Mouse (Mus musculus): ENCODE measurements around the gene Hes3. TPM values are rescaled to one million over a fixed set of nuclear protein-coding genes. Genes with fewer than 3 reads are reported as not detected.

The Hes3 gene
- not detected in 2 replicates for total RNA-seq (2015; ENCODE audit: low replicate concordance)
- not detected in 2 replicates for total RNA-seq (2017; ENCODE audit: low replicate concordance)

DNA sequence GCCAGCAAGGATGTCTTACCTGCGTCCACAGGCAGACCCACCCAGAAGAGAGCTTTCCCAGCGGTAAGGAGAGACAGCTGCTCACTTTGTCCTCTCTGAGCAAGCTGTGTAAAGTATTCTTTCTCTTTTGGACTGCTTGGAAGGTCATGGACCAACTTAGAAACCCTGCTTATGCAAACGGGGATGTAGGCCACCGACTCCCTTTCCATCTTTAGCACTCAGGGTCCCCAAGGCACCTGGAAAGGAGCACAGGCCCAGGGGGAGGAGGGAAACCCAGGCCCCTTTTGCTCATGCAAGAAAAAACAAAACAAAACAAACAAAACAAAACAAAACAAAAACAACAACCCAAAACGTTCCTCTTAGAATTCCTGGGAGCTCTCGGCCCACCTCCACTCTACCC, at the start of gene Hes3:
TSS of gene Hes3 (minus strand) at position 101 of the 400 bp plus-strand sequence.
- no peak for ATAC-seq (replicated peaks; ENCODE audit: low FRiP score, poor library complexity, severe bottlenecking)

DNA sequence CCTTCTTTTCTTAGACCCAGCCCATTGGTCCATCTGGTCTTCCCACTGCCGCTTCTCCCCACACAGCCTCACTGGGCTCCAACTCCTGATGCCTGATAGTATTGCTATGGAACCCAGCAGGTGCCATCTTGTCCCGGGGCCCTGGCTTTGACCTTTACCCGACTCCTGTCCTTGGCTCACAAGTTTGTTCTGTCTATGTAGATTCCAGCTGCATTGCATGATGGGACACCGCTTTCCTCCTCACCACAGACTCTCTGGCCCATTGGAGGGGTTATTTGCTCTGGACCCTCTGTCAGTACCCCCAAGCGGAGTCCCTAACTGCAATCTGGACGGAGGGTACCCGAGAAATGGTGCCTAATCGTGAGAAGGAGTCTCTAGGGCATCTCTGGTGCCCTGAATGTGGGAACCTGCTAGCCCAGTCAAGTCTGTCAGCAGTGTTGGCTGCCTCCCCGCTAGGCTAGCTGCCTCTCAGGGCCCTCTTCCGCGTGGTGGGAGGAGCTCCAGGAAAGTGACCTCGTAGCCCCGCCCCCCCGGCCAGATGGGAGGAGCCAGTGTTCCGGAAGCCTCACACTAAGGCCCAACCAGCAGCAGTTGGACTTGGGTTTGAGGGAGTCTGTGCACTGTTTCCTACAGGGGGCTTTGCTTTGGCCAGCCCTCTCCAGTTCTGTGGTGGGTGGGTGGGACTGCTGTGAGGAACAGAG, 49.3 kb upstream of the Hes3 start:
- peak; percentile 59; the same call in 1 of the 2 replicates for ATAC-seq (replicated peaks; ENCODE audit: low FRiP score, poor library complexity, severe bottlenecking)

DNA sequence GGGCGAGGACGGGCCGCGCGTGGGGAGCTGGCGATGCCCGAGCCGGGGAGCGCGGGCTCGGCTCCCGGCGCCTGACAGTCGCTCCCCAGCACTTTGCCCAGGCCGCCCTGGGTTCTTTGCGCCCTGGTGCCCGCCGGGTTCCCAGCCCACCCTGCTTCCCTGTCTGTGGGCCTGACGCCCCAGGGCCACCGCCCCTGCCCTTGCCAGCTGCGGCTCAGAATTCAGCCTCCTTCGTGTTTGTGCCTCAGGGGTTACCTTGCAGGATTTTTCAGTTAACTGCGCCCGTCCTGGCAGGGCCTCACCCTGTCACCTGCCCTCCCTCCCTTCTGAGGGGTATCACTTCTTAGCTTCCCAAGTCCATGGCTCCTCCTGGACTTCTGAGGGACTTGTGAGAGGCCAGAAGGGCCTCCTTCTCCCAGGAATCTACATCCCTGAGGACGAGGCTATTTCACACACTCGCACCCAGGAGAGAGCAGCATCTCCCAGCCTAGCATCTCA, 47.9 kb upstream of the Hes3 start:
- ATAC-seq (replicated peaks; ENCODE audit: low FRiP score, poor library complexity, severe bottlenecking): no peak

DNA sequence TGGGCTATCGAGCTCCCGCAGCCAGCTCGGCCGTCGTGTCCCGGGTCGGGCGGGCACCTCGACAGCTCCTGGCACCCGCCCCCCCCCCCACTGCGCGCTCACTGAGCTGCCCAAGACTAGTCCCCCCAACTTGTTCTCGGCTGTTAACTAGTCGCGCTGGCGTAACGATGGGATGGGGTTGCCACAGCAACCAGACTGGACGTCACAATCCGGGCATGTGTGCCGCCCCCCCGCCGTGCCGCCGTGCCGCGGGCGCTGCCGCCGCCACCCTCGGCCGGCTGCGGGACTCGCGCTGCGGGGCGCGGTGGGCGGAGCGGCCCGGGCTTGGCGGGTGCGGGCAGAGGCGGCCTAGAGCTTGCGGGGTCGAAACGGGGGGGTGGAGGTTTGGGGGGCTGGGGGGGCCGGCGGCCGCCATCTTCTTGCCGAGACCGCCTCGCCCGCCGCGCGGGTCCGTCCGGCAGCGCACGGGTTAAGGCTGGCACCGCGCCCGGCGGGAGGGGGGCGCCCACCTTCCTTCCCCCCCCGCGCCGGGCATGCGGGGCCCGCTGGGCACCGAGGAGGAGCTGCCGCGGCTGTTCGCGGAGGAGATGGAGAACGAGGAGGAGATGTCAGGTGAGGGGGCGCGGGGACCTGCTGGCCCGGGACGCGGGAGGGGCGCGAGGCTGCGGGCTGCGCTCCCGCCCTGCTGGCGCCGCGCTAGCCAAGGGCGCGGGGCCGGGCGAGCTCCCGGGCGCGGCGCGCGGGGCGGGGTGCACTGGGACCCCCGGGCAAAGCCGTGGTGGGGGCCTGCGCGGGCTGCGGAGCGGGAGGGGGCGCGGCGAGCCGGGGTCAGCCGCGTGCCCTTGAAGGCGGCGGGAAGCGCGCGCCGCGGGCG, 47.2 kb upstream of the Hes3 start, which contains the start of gene Chd5:
TSS of gene Chd5 (plus strand) at position 233 of the 874 bp plus-strand sequence.
- no peak for ATAC-seq (replicated peaks; ENCODE audit: low FRiP score, poor library complexity, severe bottlenecking)

DNA sequence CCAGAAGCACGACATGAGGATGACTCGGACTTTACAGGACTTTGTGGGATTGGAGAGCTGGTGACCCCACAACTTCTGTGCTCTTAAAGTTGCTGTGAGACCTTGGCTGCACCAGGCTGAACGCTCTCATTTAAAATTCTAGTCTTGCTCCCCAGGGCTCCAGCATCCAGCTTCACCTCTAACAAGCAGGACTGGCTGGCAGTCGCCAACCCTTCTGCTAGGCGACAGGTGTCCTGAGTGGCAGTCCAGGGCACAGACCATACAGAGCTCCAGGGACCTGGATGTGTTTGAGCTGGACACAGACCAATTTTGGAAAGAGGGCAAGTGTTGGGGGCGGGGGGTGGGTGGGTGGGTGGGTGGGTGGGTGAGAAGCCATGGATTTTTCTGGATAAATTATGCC, 46.3 kb upstream of the Hes3 start:
- ATAC-seq (replicated peaks; ENCODE audit: low FRiP score, poor library complexity, severe bottlenecking): no peak

DNA sequence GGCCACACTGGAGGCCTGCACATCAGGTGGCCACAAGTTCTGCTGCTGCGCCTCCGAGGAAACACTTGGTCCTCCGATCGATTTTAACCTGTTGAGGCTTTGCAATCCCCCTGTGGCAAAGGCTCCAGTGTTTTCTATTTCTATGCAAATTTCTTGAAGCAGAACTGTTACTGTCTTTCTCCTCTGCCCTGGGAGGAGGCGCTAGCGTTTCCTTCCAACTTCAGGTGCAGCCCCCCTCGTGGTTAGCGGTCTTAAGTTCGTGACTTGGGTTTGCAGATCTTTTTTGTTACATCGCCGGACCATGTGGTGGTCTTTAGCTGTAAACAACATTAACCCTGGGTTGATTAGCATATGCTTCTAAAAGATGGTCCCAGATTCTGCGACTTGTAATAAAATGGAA, 42.1 kb upstream of the Hes3 start:
- no peak for ATAC-seq (replicated peaks; ENCODE audit: low FRiP score, poor library complexity, severe bottlenecking)

DNA sequence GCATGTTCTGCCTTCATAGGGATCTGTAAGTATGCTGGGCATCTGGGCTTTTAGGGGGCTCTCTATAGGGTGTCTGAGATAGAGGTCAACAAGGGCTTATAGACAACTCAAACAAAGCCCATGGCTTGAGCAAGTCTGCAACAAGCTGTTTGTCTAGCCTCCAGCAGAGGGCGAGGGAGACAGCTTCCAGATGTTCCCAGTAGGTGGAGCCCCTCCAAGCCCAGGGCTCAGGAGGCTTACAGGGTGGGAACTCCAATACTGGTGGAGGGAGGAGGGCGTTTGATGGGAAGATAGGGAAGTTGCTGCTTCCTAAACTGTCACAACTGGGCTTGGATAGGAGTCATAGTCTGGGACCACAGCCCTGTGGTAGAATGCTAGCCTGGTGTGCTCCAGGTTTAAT, 41.5 kb upstream of the Hes3 start:
- ATAC-seq (replicated peaks; ENCODE audit: low FRiP score, poor library complexity, severe bottlenecking): peak; percentile 75

DNA sequence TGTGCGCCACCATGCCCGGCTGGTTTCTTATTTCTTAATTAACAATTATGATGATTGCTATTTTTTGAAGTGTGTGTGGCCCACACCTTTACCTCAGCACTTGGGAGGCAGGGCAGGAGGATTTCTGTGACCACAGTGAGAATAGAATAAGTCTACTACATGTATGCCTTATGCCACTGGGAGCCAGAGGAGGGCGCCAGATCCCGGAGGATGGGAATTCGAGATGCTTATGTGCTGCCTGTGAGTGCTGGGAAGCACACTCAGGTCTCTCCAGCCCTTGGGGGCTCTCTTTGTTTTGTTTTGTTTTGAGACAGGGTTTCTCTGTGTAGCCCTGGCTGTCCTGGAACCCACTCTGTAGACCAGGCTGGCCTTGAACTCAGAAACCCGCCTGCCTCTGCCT, 37.2 kb upstream of the Hes3 start:
- no peak for ATAC-seq (replicated peaks; ENCODE audit: low FRiP score, poor library complexity, severe bottlenecking)

DNA sequence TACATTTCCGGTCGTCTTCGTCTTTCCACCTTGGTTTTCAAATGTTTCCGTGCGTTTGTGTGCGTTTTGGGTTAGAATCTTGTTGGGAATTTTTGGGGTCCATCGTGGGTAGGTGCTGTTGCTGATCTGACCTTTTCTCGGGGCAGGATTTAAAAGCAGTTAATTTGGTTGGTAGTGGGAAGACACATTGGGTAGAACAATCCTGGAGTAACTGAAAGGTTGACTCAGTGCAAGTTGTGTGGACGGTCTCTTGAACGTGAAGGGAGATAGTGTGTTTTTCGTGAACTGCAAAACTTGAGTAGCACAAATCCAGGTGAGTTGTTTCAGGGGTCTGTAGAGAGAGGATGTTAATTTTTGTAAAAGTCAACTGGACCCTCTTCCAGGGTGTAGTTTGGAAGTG, 35.1 kb upstream of the Hes3 start:
- ATAC-seq (replicated peaks; ENCODE audit: low FRiP score, poor library complexity, severe bottlenecking): no peak

DNA sequence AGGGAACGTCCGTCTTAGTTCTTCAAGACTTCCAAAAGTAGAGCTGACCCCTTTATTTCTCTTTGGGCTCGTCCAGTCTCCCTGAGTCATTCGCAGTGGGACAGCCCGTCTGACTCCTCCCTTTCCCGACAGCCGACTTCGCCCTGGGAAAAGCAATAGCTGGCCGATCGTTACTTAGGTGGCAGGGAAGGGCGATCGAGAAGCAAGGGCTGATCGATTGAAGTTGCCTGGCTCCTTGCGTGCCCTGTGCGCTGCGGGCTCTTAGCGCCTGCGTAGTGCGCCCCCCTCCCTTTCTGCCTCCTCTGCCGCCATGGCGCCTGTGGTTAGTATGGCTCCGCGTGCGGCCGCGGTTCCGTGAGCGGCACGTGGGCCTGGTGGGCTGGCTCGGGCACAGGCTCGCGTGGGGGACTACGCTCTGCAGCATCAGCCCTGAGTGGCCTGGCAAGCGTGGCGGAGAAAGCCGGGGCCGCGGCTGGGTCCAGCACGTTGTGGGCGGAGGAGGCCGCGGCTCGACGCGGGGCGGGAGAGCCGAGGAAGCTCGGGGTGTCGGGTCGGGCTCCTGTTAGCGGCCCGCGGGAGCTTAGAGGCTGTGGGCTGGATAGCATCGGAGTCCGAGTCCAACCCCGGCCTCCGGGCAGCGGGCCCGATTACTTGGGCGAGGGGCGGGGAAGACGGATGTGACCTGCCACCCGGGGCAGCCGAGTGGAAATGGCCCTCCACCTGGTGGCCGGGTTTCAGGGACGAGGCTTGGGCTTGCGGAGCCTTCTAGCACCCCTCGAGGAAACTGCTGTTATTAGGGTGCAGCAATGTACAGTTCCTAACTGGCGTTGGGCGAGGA, 34.3 kb upstream of the Hes3 start, which contains the start of gene Rpl22:
TSS of gene Rpl22 (plus strand) at position 169 of the 838 bp plus-strand sequence.
- ATAC-seq (replicated peaks; ENCODE audit: low FRiP score, poor library complexity, severe bottlenecking): peak; percentile 95

DNA sequence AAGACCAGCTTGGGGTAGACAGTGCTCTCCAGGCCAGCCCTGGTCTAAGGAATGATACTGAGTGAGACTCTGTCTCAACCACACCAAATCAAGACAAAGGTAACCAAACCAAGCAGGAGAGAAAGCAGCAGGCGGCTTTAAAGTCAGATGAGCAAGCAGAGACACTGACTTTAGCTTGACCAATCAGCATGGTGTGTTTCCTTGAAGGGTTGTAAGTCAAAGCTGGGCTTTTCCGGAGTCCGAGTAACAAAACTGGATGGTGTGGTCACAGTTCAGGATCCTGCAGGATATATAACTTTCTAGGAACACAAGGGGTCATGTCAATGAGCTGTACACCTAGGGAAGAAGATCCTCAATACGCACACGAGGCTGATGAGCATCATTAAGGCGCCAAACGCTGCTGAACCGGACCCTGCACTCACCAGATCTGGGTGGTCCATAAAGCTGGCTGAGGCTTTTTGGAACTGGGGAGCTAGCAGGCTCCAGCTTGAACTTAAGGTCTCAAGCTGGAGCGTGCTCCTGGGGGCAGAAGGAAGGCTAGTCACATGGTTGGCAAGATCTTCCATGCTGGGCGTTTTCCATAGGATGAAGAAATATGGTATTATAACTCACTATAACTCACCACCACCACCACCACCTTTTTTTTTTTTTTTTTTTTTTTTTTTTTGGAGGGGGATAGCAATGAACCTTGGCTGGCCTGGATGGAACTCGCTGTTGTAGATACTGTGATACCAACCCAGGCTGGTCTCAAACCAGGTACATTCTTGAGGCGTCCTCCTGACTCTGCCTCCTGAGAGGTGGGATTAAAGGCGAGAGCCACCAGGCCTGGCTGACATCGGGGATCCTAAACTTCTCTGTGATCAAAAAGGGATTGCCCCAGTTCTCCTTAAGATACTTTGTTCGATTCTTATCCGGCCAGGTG, 33.4 kb upstream of the Hes3 start:
- ATAC-seq (replicated peaks; ENCODE audit: low FRiP score, poor library complexity, severe bottlenecking): peak; percentile 28

DNA sequence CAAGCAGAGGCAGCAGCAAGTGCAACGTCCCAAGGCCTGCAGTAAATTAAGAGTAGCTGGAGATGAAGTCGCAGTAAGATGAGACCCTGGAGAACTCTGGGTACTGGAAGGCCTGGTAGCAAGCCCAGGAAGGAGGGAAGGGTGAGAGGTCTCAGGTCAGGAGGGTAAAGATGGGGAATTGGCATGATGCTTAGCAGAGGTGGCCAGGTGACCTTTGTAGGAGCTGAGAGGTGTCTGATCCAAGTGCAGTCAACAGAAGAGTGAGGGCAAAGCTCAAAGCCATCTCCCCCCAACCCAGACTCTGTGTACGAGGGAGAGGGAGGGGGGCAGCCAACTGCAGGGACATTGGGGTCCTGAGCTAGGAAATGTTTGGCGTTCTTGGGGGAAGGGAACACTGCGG, 30.0 kb upstream of the Hes3 start:
- no peak for ATAC-seq (replicated peaks; ENCODE audit: low FRiP score, poor library complexity, severe bottlenecking)

DNA sequence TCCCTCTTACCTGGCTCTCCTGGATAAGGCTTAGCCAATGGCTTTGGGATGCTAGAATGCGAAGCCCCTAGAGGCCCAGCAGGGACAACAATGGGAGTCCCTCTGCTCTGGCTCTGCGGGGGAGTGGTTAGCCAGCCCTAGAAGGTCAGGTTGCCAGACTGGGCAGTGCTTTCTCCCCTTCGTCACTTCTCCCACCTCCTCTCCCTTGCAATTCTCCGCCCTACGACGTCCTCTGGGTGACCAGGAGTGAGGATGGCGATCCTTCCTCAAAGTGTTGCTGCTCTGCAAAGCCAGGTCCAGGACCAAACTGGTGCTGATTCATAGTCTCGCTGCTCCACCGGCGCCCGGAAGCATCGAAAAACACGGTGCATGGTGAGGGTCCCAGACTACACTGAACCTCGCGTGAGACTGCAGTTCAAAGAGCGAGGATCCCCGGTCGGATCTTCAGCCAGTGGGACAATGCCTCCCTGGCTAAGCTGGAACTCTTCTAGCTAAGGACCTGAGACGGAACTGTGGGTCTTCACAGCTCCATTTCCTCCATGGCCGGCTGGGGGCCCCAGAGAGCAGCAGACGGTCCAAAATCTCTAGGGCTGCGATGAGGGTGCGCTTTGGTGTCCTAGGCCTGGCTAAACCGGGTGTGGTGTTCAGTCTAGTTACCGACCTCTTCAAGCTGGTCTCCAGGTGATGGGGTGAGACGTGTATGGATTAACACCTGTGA, 27.2 kb upstream of the Hes3 start, which contains the start of gene Rnf207:
TSS of gene Rnf207 (minus strand) at position 477 of the 718 bp plus-strand sequence.
- no peak; the same call in 1 of the 2 replicates for ATAC-seq (replicated peaks; ENCODE audit: low FRiP score, poor library complexity, severe bottlenecking)

DNA sequence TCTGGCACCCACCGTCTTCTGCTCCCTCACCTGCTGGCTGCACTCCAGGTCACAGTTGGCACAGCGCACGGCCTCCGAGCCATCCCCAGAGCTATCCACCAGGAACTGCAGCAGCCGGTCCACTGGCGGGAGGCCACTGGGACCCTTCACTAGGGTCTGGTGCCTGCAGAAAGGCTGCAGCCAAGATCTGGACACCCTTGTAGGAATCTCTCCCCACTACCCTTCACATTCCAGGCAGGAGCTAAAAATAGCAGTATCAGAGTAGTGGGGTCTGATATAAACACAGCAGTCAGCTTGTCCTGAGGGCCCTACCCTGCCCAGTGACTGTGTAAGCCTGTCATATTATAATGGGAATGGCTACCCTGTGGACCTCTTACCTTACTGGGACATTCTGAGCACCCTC, 26.2 kb upstream of the Hes3 start:
- ATAC-seq (replicated peaks; ENCODE audit: low FRiP score, poor library complexity, severe bottlenecking): no peak

DNA sequence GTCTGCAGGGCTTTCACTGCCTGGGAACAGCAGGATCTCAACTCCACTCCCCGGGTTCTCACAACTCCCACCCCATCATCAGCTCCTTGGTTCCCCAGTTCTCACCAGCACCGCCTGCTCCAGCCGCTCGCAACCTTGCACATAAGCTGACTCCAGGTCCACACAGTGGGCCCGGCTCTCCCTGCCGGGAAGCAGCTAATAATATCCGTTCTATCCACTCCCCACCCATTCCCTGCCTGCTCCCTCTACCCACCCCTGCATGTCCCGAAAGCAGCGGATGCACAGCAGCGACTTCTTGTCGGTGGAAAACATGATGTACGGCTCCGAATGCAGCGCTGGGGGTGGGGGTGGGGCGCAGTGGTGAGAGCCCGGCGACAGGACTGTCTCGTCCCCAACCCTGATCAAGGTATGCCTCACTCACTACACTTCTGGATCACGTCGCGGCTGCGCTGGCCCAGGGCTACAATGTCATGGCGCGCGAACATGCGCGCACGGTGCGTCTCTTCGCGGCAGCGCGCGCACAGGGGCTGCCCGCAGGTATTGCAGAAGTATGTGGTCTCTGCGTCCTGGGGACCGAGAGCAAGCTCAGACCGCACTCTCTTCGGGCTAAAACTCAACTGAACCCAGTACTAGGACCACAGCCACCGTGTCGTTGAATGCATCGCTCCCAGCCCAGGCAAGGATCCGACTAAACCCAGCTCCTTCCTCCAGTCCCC, 24.2 kb upstream of the Hes3 start:
- ATAC-seq (replicated peaks; ENCODE audit: low FRiP score, poor library complexity, severe bottlenecking): no peak

DNA sequence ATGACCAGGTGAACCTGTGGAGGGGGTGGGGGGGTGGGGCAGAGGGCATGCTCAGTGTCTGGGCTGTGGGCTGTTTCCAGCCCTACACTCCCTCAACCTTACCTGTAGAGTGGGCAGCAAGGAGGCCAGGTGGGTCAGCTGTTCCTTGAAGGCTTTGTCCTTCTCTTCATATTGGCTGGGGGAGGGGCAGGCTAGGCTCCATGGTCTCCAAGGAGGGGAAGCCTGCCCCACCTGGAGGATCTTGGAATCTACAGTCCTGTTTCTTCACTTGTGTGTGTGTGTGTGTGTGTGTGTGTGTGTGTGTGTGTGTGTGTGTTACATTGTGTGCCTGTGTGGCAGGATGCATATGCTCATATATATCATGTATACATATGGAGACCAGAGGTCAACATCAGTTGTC, 22.5 kb upstream of the Hes3 start:
- no peak for ATAC-seq (replicated peaks; ENCODE audit: low FRiP score, poor library complexity, severe bottlenecking)

DNA sequence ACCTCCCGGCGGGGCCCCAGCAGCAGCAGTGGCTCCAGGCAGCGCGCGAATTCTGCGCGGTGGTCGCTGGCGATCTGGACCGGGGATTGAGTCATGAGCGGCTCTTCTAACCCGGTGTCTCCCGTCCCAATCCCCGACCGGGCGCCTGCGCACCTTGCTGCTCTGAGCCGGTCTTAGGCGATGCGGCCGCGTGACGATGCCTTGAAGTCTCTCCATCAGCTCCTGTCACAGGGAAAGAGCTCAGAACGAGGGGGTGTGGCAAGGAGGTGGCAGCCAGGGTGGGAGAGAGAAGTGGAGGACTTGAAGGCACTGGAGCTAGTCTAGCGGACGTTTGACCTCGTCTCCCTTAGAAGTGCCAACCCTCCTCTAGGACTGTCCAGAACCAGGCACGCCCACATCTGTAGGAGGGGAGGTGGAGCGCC, 21.8 kb upstream of the Hes3 start:
- no peak for ATAC-seq (replicated peaks; ENCODE audit: low FRiP score, poor library complexity, severe bottlenecking)
